15 mouse cellular contexts compared by ENCODE assay signal in the genomic region with DNA sequence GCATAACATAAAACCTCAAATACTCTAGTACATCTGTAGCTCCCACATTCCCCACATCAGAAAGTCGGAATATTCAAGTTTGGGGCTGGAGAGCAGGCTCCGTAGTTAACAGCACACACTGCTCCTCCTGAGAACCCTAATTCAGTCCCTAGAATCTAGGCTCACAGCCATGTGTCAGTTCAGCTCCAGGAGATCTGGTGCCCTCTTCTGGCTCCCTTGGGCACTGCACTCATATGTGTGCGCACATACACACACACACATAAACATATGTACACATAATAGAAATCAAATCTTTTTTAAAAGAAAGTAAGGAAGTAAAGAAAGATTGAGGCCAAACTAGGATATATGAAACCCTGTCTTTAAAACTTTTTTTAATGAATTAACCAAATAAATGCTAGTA. TPM values are rescaled to one million over a fixed set of nuclear protein-coding genes. Genes with fewer than 3 reads are reported as not detected.
DNase-seq lines count a peak whose midpoint lies in the region; ATAC-seq and TF ChIP-seq lines count a peak whose summit lies in the region.
"Had no signal": no experiment of that assay in that cellular context is flagged by ENCODE, and none has a peak within 500 bp of the region (broad histone marks: within the 10 kb centered on the region; RNA-seq: fewer than 3 reads in every experiment).

No protein-coding gene starts in this region.

- TF ChIP-seq CTCF in left cerebral cortex, adult 2 months (IDR thresholded peaks at IDR 0.05), result peak; percentile 36
- peak; percentile 62 for TF ChIP-seq CTCF in stomach, postnatal 0 days (IDR thresholded peaks at IDR 0.05; ENCODE audit: low read depth)

- intact Hi-C loops in left cerebral cortex, adult 2 months (cut with DNase I), result no loop called here
- intact Hi-C loops in gastrocnemius, postnatal 14 days (cut with DNase I; ENCODE audit: low total_unique reads), result no loop called here

- H3K9me3 ChIP-seq in stomach, postnatal 0 days (ENCODE audit: control insufficient read depth, low read length), result no peaks in the 10 kb centered on the region; the same call in 1 of the 2 replicates
- H3K9me3 ChIP-seq: embryonic facial prominence, embryonic 15.5 days had no signal

- no peak for TF ChIP-seq EP300 in stomach, postnatal 0 days (optimal IDR thresholded peaks at IDR 0.05)

- peak; percentile 50 for DNase-seq in CD4-positive, CD25-positive, alpha-beta regulatory T cell, adult 2 months (ENCODE audit: low read depth, low spot score)
- DNase-seq in left cerebral cortex, adult 2 months (ENCODE audit: extremely low spot score in 1 of 2, low spot score in 2 of 2), result no peak
- no peak for DNase-seq in left cerebral cortex, adult 11 months (ENCODE audit: low spot score)
- DNase-seq in thymus, postnatal 4 days, result peak; percentile 30
- no peak for DNase-seq in thymus, postnatal 14 days
- DNase-seq in stomach, postnatal 0 days (ENCODE audit: low spot score), result no peak
- DNase-seq in gastrocnemius, postnatal 14 days, result no peak
- DNase-seq: adrenal gland, postnatal 14 days; heart, adult 11 months; liver, embryonic 13.5 days; spleen, adult 18-20 months; thymus, adult 18-20 months had no signal

- no peaks in the 10 kb centered on the region; the same call in 1 of the 2 replicates for H3K4me1 ChIP-seq in stomach, postnatal 0 days (replicated peaks; ENCODE audit: control insufficient read depth, insufficient read depth)
- H3K4me1 ChIP-seq: liver, embryonic 13.5 days had no signal

- no peak overlapping the region for H3K4me3 ChIP-seq in left cerebral cortex, adult 2 months
- H3K4me3 ChIP-seq in stomach, postnatal 0 days (ENCODE audit: low read depth, low read length), result no peak overlapping the region
- H3K4me3 ChIP-seq: embryonic facial prominence, embryonic 15.5 days; liver, embryonic 13.5 days; megakaryocyte, embryonic 14.5 days had no signal

- no peak overlapping the region for H3K4me2 ChIP-seq in stomach, postnatal 0 days (replicated peaks; ENCODE audit: low read depth)
- H3K4me2 ChIP-seq: embryonic facial prominence, embryonic 15.5 days; liver, embryonic 13.5 days had no signal

- WGBS in stomach, postnatal 0 days, result 97% methylated on average over 3 of the region's 3 CpGs

- H3K9ac ChIP-seq in stomach, postnatal 0 days (ENCODE audit: low read length), result no peak overlapping the region
- H3K9ac ChIP-seq: embryonic facial prominence, embryonic 15.5 days; liver, embryonic 13.5 days had no signal

- no peaks in the 10 kb centered on the region for H3K27me3 ChIP-seq in stomach, postnatal 0 days (ENCODE audit: control insufficient read depth, insufficient read depth, low read length)
- H3K27me3 ChIP-seq: embryonic facial prominence, embryonic 15.5 days had no signal

- H3K27ac ChIP-seq in left cerebral cortex, adult 2 months, result no peak overlapping the region
- H3K27ac ChIP-seq in stomach, postnatal 0 days (replicated peaks), result no peak overlapping the region
- H3K27ac ChIP-seq: embryonic facial prominence, embryonic 15.5 days; liver, embryonic 13.5 days had no signal

- no peak for ATAC-seq in CD4-positive, CD25-positive, alpha-beta regulatory T cell, adult 4 months
- no peak for ATAC-seq in stomach, postnatal 0 days (ENCODE audit: low FRiP score, low TSS enrichment)

- no peaks in the 10 kb centered on the region for H3K36me3 ChIP-seq in stomach, postnatal 0 days (ENCODE audit: control insufficient read depth, insufficient read depth, low read length)
- H3K36me3 ChIP-seq: embryonic facial prominence, embryonic 15.5 days; liver, embryonic 13.5 days had no signal

RNA-seq across cellular contexts. Expression of a gene that starts 19.1 kb away (rescaled TPM):
- 1 to 10 TPM; 2.7 to 6.1 TPM for polyA plus RNA-seq in CD4-positive, CD25-positive, alpha-beta regulatory T cell, adult 4 months (2017; shearing (Covaris generic))
- total RNA-seq in left cerebral cortex, adult 2 months (2021), result 10 to 100 TPM; 11.7 TPM
- 9.1 and 10.3 TPM in 2 replicates for polyA plus RNA-seq in stomach, postnatal 0 days (2015; fragmentation: Nextera tagmentation; extraction: Ambion mirVana)
- 1 to 10 TPM; 1.6 to 2.9 TPM for total RNA-seq in gastrocnemius, postnatal 14 days (2021)

RNA-seq across cellular contexts. Expression of a gene that starts 58.3 kb away (rescaled TPM):
- 10 to 100 TPM; 35.4 to 37.8 TPM for polyA plus RNA-seq in CD4-positive, CD25-positive, alpha-beta regulatory T cell, adult 4 months (2017; shearing (Covaris generic))
- 10 to 100 TPM; 79.4 to 83.8 TPM for total RNA-seq in left cerebral cortex, adult 2 months (2021)
- polyA plus RNA-seq in stomach, postnatal 0 days (2015; fragmentation: Nextera tagmentation; extraction: Ambion mirVana), result 29.1 and 33.0 TPM in 2 replicates
- 100 to 1,000 TPM in 1 of 2 experiments, 10 to 100 TPM in 1; 98.5 to 102 TPM for total RNA-seq in gastrocnemius, postnatal 14 days (2021)

Comparison
In these comparisons a context has a peak if more than half of its experiments do, and no peak if none do; other contexts are left out.
1. DNase-seq: peak in CD4-positive, CD25-positive, alpha-beta regulatory T cell, adult 2 months (single experiment) and thymus, postnatal 4 days (single experiment); none in left cerebral cortex, adult 2 months (0 of 2), left cerebral cortex, adult 11 months (single experiment), thymus, postnatal 14 days (single experiment), stomach, postnatal 0 days (single experiment) and gastrocnemius, postnatal 14 days (single experiment).